Mouse (Mus musculus) adrenal gland, postnatal 4 days (tissue): ENCODE measurements at regions not wholly inside any gene's neighbourhood (a gene's known extent, or its start where the extent isn't known, plus 50 kb on each side); places are given as distances from the start of the nearest gene placed in this dataset.
A peak's percentile ranks its signal among the peaks of the same experiment; 100 is the strongest.

Experiments used
- DNase-seq, 2 experiments: peaks; one replicate each; pipeline ENCODE4 v3.0.0; 2021 to 2022; ENCODE audit warnings: low spot score in 2 of 2, mixed read lengths in 2 of 2

GRCm38 (mm10) chr13:51899319-51900042 is 53.0 kb downstream of the Gadd45g start:
- no peak for DNase-seq

- no peak for DNase-seq
Observed at GRCm38 (mm10) chr13:51900043-51900440, 53.6 kb downstream of the Gadd45g start.

- peak; percentile 40 to 72 for DNase-seq
Observed at GRCm38 (mm10) chr13:51902482-51903285, 56.2 kb downstream of the Gadd45g start.

GRCm38 (mm10) chr13:51903324-51903939 is 57.0 kb downstream of the Gadd45g start:
- DNase-seq, result no peak

GRCm38 (mm10) chr13:51905270-51905669 is 58.8 kb downstream of the Gadd45g start:
- no peak for DNase-seq

- no peak for DNase-seq
Observed at GRCm38 (mm10) chr13:51906103-51906502, 59.6 kb downstream of the Gadd45g start.

GRCm38 (mm10) chr13:51908514-51908913 is 62.0 kb downstream of the Gadd45g start:
- no peak for DNase-seq

GRCm38 (mm10) chr13:51911296-51911998 is 65.0 kb downstream of the Gadd45g start:
- no peak for DNase-seq

GRCm38 (mm10) chr13:51912477-51912876 is 66.0 kb downstream of the Gadd45g start:
- no peak for DNase-seq

- no peak for DNase-seq
Observed at GRCm38 (mm10) chr13:51912994-51913393, 66.5 kb downstream of the Gadd45g start.

GRCm38 (mm10) chr13:51916666-51917240 is 70.3 kb downstream of the Gadd45g start:
- no peak for DNase-seq

GRCm38 (mm10) chr13:51917658-51918057 is 71.2 kb downstream of the Gadd45g start:
- no peak for DNase-seq

- DNase-seq, result no peak
Observed at GRCm38 (mm10) chr13:51918108-51918507, 71.6 kb downstream of the Gadd45g start.

GRCm38 (mm10) chr13:51918781-51919170 is 72.3 kb downstream of the Gadd45g start:
- no peak for DNase-seq

GRCm38 (mm10) chr13:51919171-51919793 is 72.8 kb downstream of the Gadd45g start:
- DNase-seq, result no peak

GRCm38 (mm10) chr13:51919937-51920336 is 73.5 kb downstream of the Gadd45g start:
- DNase-seq, result no peak

- DNase-seq, result no peak
Observed at GRCm38 (mm10) chr13:51920511-51921351, 74.3 kb downstream of the Gadd45g start.

GRCm38 (mm10) chr13:51921550-51921949 is 75.1 kb downstream of the Gadd45g start:
- no peak for DNase-seq

- DNase-seq, result no peak
Observed at GRCm38 (mm10) chr13:51926764-51927163, 80.3 kb downstream of the Gadd45g start.

GRCm38 (mm10) chr13:51929730-51930129 is 83.3 kb downstream of the Gadd45g start:
- no peak for DNase-seq
